Mouse (Mus musculus): ENCODE measurements around the gene Dnajc9.

GRCm38 (mm10) chr14:20379087-20379640 is 9.5 kb downstream of the Dnajc9 start:
- no peak for TF ChIP-seq CTCF (IDR thresholded peaks at IDR 0.05; ENCODE audit: low read depth)
- TF ChIP-seq EP300 (optimal IDR thresholded peaks at IDR 0.05) = no peak

Measured in stomach, postnatal 0 days (tissue).